Mouse (Mus musculus): ENCODE results near the gene Gcnt2. TPM values are rescaled to one million over a fixed set of nuclear protein-coding genes. Genes with fewer than 3 reads are reported as not detected.
A peak's percentile ranks its signal among the peaks of the same experiment; 100 is the strongest.
"Not testable (repeated sequence)": the region's sequence is repeated elsewhere in the genome, so short reads cannot be mapped to it uniquely, and the experiment has no call there.

Gcnt2 gene
- polyA plus RNA-seq, 1 experiment from 2014 or later = 0.77 TPM

- peak; percentile 37 for DNase-seq (ENCODE audit: low spot score)
Observed at GRCm38 (mm10) chr13:40868844-40869587, 9.5 kb downstream of the Gcnt2 start.

- DNase-seq (ENCODE audit: low spot score) = no peak
Observed at GRCm38 (mm10) chr13:40874021-40874420, 14.5 kb downstream of the Gcnt2 start.

DNA sequence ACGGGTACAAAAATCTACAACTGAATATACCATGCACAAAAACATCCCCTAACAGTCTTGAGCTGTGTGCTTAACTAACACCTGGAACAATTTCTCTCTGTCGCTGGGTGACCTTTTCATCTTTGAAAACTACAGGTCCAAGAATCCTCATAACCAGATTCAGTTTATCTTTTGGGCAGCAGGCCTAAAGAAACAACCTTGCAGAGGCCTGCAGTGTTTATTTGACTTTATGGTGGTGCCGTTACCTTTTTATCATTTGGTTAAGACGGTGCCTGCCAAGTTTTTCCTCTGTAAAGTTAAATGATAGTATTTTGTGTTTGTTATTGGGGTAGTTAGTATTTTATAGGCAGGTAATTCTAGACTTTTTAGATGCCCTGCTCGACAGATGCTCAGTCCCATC is 15.9 kb downstream of the Gcnt2 start:
- no peak for DNase-seq (ENCODE audit: low spot score)

DNA sequence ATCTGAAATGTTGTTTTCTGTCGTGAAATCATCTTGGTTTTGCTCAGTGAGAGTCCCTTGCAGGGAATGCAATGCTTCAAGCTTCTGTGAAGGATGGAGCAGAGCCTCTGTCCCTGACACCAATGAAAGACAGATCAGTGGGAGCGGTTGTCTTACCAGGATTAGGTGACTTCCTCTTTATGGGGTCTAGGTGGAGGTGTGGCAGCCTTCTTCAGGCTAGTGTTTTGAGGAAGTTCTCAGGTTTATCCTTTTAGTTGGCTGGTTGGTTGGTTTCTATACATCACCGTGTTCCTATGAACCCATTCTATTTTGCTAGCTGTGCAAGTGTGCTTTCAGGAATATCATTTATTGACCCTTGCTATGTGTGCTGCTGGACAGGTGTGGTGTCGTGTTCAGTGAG is 18.0 kb downstream of the Gcnt2 start:
- DNase-seq (ENCODE audit: low spot score) = no peak

GRCm38 (mm10) chr13:40880557-40880956 is 21.0 kb downstream of the Gcnt2 start:
- DNase-seq (ENCODE audit: low spot score) = no peak

DNA sequence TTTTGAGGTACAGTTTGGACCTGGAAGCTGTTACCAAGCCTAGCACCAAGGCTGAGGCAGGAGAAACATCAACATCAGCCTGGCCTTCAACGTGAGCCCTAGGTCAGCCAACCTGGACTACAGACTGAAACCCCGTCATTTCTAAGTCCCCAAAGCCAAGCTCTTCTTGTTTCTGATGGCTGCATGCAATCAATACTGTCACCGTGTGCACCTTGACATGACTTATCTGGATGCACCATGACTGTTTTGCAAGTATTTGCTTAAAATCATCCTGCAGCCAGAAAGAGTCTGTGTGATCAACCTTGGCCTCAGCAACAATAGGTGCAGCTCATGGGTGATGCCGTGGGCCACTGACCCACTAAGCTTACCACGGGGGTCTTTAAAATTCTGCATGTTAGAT is 23.1 kb downstream of the Gcnt2 start:
- no peak for DNase-seq (ENCODE audit: low spot score)

GRCm38 (mm10) chr13:40883903-40884302 is 24.3 kb downstream of the Gcnt2 start:
- DNase-seq (ENCODE audit: low spot score) = no peak

- DNase-seq (ENCODE audit: low spot score) = no peak
Observed at GRCm38 (mm10) chr13:40884878-40885277, 25.3 kb downstream of the Gcnt2 start.

DNA sequence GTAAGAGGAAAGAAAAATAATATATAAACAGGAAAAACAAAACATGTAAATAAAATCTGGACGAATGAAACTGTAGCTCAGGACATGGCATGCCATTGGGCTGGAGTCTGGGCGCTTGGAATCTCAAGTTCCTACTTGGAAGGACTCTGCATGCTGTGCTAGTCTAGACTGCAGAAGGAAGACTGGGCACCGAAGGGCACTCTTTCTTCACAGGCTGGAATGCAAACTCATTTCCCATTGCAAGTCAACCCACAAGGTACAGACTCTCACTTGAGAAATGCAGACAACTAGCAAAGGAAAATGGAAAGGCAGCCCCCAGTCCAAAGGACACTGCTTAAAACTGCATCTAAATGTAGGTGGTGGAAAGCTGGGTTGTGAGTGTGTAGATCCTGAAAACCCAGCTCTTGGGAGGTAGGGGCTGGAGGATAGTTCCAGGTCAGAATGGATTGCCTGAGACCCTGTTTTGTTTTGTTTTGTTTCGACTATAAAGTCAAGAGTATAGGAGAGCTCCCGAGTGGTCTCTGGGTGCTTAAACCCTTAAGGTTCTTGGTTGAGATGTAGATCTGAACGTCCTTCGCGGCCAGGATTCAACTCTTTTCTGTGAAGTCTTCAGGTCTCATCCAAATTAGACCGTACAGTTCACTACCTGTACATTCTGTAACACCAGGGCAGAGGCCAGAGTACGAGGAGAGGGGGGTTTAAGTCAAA is 26.5 kb downstream of the Gcnt2 start:
- DNase-seq (ENCODE audit: low spot score) = no peak

DNA sequence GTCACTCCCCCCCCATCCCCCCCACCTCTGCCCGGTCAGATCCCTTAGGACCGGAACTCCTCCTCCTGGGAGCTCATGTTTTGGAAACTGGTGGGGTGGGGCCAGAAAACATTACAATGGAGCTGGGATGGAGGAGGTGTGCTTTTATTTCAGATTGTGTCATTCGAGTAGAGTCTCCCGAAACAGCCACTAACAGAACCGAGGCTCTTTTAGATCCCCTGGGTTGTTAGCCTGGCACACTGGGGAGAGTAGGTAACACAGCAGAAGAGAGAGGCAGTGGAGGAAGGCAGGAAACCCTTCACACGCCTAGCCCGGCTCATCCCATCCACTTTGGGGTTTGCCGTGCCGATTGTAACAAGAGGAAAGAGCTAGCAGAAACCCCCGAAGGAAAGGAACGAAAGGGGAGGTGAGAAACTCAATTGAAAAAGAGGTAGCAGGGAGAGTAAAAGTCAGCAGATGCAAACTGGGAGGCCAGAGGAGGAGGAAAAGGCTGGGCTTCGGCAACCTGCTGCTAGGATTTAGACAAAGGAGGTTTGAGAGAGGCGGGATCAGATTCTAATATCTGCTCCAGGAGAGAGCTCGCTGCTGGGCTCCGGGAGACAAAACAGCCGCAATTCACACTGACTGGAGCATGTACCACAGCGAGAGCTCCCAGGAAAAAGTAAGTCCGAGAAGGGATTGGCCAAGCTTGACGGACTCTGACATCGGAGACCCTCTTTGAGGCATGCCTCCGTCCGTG is 27.3 kb downstream of the Gcnt2 start:
- no peak for DNase-seq (ENCODE audit: low spot score)

- no peak for DNase-seq (ENCODE audit: low spot score)
Observed at GRCm38 (mm10) chr13:40890595-40890994, 31.0 kb downstream of the Gcnt2 start.

- DNase-seq (ENCODE audit: low spot score) = not testable (repeated sequence)
Observed at GRCm38 (mm10) chr13:40891369-40891768, 31.8 kb downstream of the Gcnt2 start.

GRCm38 (mm10) chr13:40892043-40892442 is 32.5 kb downstream of the Gcnt2 start:
- DNase-seq (ENCODE audit: low spot score) = no peak

DNA sequence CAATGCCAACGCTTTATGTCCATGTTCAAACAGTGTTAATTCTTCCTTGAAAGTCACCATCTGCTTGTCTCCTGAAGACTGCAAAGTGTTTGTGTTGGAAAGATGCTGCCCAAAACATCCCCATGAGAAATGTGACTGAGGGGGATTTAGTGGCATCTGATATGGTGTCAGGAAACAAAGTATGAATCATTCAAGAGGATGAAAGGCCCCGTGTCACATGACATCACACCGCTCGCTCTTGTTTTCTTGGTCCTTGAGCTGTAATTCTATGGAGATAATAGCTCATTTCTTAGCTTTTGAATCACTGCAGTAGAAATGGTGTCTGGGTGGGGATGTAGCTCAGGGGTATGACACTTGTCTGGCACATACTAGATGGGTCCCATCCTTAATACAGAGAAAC is 33.0 kb downstream of the Gcnt2 start:
- DNase-seq (ENCODE audit: low spot score) = no peak

GRCm38 (mm10) chr13:40893573-40893972 is 34.0 kb downstream of the Gcnt2 start:
- no peak for DNase-seq (ENCODE audit: low spot score)

DNA sequence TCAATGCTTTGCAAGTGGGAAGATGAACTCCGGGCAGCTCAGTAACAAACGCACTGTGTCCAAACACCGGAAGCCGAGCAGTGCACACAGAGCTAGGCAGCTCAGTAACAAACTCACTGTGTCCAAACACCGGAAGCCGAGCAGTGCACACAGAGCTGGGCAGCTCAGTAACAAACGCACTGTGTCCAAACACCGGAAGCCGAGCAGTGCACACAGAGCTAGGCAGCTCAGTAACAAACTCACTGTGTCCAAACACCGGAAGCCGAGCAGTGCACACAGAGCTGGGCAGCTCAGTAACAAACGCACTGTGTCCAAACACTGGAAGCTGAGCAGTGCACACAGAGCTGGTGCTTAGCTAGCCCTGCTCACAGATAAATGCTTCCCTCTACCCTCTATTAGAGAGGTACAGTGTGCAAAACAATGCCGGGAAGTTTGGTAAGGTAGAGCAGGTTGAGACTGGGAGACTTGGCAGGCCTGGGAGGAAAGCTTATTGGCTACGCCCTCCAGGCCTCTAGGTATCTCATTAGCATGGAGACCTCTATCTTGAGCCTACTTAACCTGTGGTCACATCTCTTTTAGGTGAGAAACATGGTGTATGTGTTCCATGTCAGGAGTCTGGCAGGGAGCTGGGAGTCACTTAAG is 38.6 kb downstream of the Gcnt2 start:
- DNase-seq (ENCODE audit: low spot score) = not testable (repeated sequence)

DNA sequence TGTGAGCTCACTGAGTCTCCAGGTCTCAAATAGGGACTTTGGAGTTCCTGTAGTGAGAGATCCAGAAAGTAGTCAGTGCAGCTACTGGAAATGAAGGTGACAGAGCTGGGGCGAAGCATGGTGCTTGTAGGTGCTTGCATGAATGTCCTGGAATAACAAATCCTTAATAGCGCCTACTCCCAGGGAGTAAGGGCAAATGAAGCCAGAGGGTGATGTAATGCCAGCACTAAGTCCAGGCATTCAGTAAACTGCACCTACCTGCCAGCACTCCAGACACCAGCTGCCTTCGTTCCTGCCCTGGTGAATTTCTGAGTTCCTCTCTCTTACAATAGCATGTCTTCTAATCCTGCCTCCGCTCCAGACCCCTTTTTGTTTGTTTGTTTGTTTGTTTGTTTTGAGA is 39.1 kb downstream of the Gcnt2 start:
- DNase-seq (ENCODE audit: low spot score) = no peak

DNA sequence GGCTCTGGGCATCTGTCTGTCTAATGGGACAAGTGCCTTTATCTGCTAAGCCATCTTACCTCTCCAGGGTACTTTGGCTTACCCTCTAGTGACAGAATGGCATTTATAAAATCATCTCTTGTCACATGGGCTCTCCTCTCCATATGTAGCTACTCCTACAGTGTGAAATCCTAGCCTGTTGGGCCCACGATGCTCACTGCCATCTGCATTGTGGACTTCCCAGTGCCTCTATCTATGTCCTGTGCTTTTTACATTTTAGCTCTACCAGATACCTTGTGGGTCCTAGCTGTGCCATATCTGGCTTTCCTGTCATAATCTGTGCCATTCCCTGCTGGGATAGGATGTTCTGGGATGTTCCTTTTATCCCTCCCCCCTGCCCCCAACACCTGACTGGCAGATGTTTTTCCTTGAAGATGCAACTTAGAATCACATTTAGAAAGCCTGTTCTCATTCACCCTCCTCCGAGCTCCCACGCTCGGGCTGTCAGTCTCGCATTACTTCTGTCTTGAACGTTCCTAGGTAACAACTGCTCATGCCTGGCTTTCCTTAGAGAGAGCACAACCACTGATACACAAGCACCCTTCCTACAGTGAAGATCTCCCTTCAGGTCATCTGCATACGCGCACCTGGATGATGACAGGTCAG is 39.9 kb downstream of the Gcnt2 start:
- no peak for DNase-seq (ENCODE audit: low spot score)

- peak; percentile 19 for DNase-seq (ENCODE audit: low spot score)
Observed at GRCm38 (mm10) chr13:40899994-40900970, 40.7 kb downstream of the Gcnt2 start.

GRCm38 (mm10) chr13:40901263-40901662 is 41.7 kb downstream of the Gcnt2 start:
- no peak for DNase-seq (ENCODE audit: low spot score)
